Mouse (Mus musculus) intestine, embryonic 16.5 days (tissue): Measurements from ENCODE around the gene Camk1g. TPM values are rescaled to one million over a fixed set of nuclear protein-coding genes. Genes with fewer than 3 reads are reported as not detected.
A peak's percentile ranks its signal among the peaks of the same experiment; 100 is the strongest.

ENCODE experiments used
- ATAC-seq: fragments of 200-750 bp; cut with Nextera tagmentation; 2 replicates; pipeline ENCODE4 v1.8.0; 2017; ENCODE audit warnings: moderate TSS enrichment, moderate library complexity
- H3K27ac ChIP-seq: fragments of 300-500 bp; sonication (generic); 2 replicates; pipeline ENCODE4 v1.5.1; 2014; ENCODE audit warnings: mild to moderate bottlenecking, low read length
- H3K27me3 ChIP-seq: fragments of 300-500 bp; sonication (generic); replicated peaks from 2 replicates; pipeline ENCODE4 v1.6.1; 2014; ENCODE audit warnings: low read length, control low read depth, mixed read lengths; ENCODE audit not compliant: control insufficient read depth, insufficient read depth
- H3K36me3 ChIP-seq: fragments of 300-500 bp; sonication (generic); 2 replicates; pipeline ENCODE4 v1.6.1; 2014; ENCODE audit warnings: low read length, control low read depth; ENCODE audit not compliant: control insufficient read depth, insufficient read depth
- H3K4me1 ChIP-seq: fragments of 300-500 bp; sonication (generic); 2 replicates; pipeline ENCODE4 v1.6.1; 2014; ENCODE audit warnings: low read length, control low read depth, mixed read lengths; ENCODE audit not compliant: control insufficient read depth, insufficient read depth
- H3K4me2 ChIP-seq: fragments of 300-500 bp; sonication (generic); 2 replicates; pipeline ENCODE4 v1.6.1; 2014; ENCODE audit warnings: low read depth, low read length, control low read depth
- H3K4me3 ChIP-seq: fragments of 300-500 bp; sonication (generic); 2 replicates; pipeline ENCODE4 v1.5.1; 2014; ENCODE audit warnings: mild to moderate bottlenecking, low read length
- H3K9ac ChIP-seq: fragments of 300-500 bp; sonication (generic); 2 replicates; pipeline ENCODE4 v1.6.1; 2014; ENCODE audit warnings: low read depth, low read length
- H3K9me3 ChIP-seq: fragments of 300-500 bp; sonication (generic); 2 replicates; pipeline ENCODE4 v1.6.1; 2016; ENCODE audit warnings: low read length, control low read depth; ENCODE audit not compliant: control insufficient read depth
- WGBS: fragments of 180-500 bp; shearing (Covaris S2); extraction: QIAGEN DNeasy Blood & Tissue Kit; methylation state at CpG from one replicate; pipeline ENCODE4 v1.1.7; 2014; 5-methylcytosine and 5-hydroxymethylcytosine counted together
- polyA plus RNA-seq: library from polyadenylated mRNA; unstranded; fragments of >200 nt; fragmentation: Nextera tagmentation; extraction: Ambion mirVana; gene quantifications from 2 replicates; pipeline ENCODE4 v1.2.1, GENCODE M21; 2015

Camk1g gene
- 4.7 and 5.2 TPM in 2 replicates for polyA plus RNA-seq

GRCm38 (mm10) chr1:193370096-193370495, at the start of gene Camk1g:
Camk1g (minus strand) TSS chr1:193370298.
- peak within 1 kb of the TSS; percentile 45 for H3K4me3 ChIP-seq
- no peaks in the 10 kb centered on the region for H3K27me3 ChIP-seq
- peak within 1 kb of the TSS; percentile 38 for H3K9ac ChIP-seq
- 6% methylated on average over 2 of the region's 2 CpGs for WGBS
- no peaks in the 10 kb centered on the region for H3K36me3 ChIP-seq
- no peak within 1 kb of the TSS for H3K27ac ChIP-seq
- peak; percentile 82 for ATAC-seq
- 0 out of 2 replicates have a peak, but pooled peaks cover 6% of the 10 kb centered on the region for H3K4me1 ChIP-seq
- H3K9me3 ChIP-seq, result no peaks in the 10 kb centered on the region
- H3K4me2 ChIP-seq, result peak within 1 kb of the TSS; percentile 50

DNA sequence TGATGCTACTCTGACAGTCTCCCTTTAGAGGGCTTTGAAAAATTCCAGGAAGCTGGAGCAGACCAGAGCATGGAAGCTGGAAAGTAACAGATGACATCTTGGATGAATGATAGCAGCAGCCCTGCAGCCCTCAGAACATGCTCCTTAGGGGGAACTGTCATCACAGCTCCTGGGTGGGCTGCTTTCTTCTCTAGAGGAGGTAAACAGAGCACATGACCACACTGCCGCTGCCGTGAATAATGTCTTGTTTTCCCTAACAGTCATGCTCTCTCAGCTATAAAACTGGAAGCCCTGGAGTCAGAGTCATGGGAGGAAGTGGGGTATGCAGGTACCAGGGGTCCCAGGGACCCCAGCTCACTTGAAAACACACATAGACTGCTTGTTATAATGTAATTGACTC, 49.1 kb upstream of the Camk1g start:
- Histone ChIP-seq H3K9ac (no peak overlapping the region), H3K4me2 (no peak overlapping the region), H3K27ac (peak overlapping the region; percentile 42)

GRCm38 (mm10) chr1:193418656-193419055, 48.6 kb upstream of the Camk1g start:
- 24% methylated on average over 5 of the region's 5 CpGs for WGBS

More for the DNA sequence above, 49.1 kb upstream of the Camk1g start:
- 2% methylated on average over 2 of the region's 2 CpGs for WGBS
- peak; percentile 15 for ATAC-seq
- Histone ChIP-seq H3K4me3 (no peak overlapping the region), H3K27me3 (no peaks in the 10 kb centered on the region; the same call in 1 of the 2 replicates), H3K4me1 (peaks cover 18% of the 10 kb centered on the region), H3K36me3 (no peaks in the 10 kb centered on the region), H3K9me3 (no peaks in the 10 kb centered on the region)

DNA sequence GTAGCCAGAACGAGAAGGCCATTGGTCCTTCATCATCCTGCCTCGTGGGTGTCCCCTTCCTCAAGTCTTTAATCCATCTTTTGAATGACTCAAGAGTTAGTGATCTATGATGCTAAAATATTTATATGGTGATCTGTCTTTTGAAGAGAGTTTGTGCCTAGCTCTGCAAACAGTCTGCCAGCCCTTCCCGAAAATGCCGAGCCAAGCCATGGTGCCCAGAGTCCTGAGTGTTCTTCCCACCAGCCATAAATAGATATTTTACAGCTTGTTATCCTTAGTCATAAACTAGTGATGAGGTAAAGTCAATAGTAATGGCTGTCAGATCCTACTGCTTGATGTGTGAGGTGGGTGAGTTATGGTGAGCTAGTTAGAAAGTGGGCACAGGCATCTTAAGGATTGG, 44.0 kb upstream of the Camk1g start:
- no peak overlapping the region for H3K4me3 ChIP-seq
- ATAC-seq, result no peak
- 69% methylated on average over 4 of the region's 4 CpGs for WGBS
- H3K36me3 ChIP-seq, result no peaks in the 10 kb centered on the region
- H3K4me1 ChIP-seq, result peaks cover 13% of the 10 kb centered on the region
- no peak overlapping the region for H3K9ac ChIP-seq
- H3K4me2 ChIP-seq, result no peak overlapping the region
- no peaks in the 10 kb centered on the region; the same call in 1 of the 2 replicates for H3K27me3 ChIP-seq
- no peaks in the 10 kb centered on the region for H3K9me3 ChIP-seq
- H3K27ac ChIP-seq, result no peak overlapping the region

More at GRCm38 (mm10) chr1:193418656-193419055, 48.6 kb upstream of the Camk1g start:
- Histone ChIP-seq H3K4me3 (no peak overlapping the region), H3K4me2 (no peak overlapping the region), H3K9me3 (no peaks in the 10 kb centered on the region), H3K36me3 (no peaks in the 10 kb centered on the region), H3K27me3 (no peaks in the 10 kb centered on the region; the same call in 1 of the 2 replicates), H3K27ac (0 out of 2 replicates have a peak overlapping the region, but pooled peaks have one; percentile 42), H3K9ac (no peak overlapping the region), H3K4me1 (peaks cover 17% of the 10 kb centered on the region)
- peak; percentile 47 for ATAC-seq

DNA sequence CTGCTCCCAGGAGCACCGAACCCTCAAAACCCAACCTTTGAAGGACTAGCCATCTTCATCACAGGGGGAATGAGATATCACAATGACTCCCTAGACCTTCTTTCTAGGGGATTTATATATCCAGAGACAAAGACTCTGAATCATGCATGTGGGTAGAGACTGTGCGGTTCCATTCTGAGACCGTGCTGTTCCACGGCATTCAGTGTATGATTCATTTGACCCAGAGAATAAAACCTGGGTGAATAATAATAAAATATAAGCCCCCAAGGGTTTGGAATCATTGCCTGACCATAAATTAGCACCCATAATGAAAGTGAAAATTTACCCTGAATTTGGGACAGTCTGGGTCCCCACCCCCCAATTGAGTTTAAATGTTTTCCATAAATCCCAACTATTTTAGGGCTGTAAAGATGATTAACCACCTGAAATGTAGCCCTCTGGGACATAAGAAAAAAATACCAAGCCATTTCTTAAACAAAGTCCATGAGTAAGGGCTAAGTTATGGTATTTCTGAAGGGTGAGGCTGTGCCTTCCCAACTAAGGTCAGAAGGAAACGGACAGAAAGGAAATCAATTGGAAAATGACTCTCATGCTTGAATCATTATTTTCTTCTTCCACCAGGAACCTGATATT, 43.4 kb upstream of the Camk1g start:
- Histone ChIP-seq H3K9ac (no peak overlapping the region), H3K36me3 (no peaks in the 10 kb centered on the region), H3K27ac (no peak overlapping the region), H3K4me3 (no peak overlapping the region), H3K27me3 (no peaks in the 10 kb centered on the region; the same call in 1 of the 2 replicates), H3K4me1 (peaks cover 8% of the 10 kb centered on the region), H3K4me2 (no peak overlapping the region), H3K9me3 (no peaks in the 10 kb centered on the region)
- 86% methylated on average over 5 of the region's 5 CpGs for WGBS
- ATAC-seq, result no peak

GRCm38 (mm10) chr1:193407487-193407886, 37.4 kb upstream of the Camk1g start:
- Histone ChIP-seq H3K27me3 (no peaks in the 10 kb centered on the region), H3K9me3 (no peaks in the 10 kb centered on the region), H3K27ac (no peak overlapping the region), H3K9ac (no peak overlapping the region), H3K36me3 (no peaks in the 10 kb centered on the region), H3K4me1 (no peaks in the 10 kb centered on the region), H3K4me2 (no peak overlapping the region), H3K4me3 (no peak overlapping the region)
- ATAC-seq, result peak; percentile 26; the same call in 1 of the 2 replicates
- WGBS, result 33% methylated on average over 6 of the region's 6 CpGs

DNA sequence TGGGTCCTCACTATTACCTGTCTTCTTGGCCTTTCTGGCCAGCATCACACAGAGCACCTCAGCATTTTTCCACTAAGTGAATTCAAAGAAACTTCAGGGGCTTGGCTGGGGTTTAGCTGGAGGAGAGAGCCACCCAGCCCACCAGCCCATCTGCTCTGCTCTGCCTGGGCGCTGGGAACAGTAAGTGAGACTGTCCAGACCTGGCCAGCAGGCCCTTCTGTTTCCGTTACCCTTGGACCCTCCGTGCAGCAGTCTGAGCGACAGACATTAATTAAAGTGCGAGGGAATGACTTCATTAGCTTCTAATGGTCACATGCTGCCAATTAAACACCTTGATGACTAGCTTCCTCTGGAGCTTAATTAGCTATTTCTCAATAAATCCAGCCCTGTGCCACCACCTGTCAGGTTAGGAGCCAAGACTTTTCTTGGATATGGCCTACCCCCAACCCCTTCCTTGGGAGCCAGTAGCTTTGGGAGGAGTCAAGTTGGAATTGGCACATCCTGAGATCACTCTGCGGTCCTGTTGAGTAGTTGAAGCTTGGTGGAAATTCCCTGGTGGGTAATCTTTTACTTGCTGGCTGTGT, 36.1 kb upstream of the Camk1g start:
- Histone ChIP-seq H3K4me3 (no peak overlapping the region), H3K27me3 (no peaks in the 10 kb centered on the region), H3K36me3 (no peaks in the 10 kb centered on the region), H3K27ac (no peak overlapping the region), H3K9ac (no peak overlapping the region), H3K4me2 (no peak overlapping the region), H3K4me1 (no peaks in the 10 kb centered on the region), H3K9me3 (no peaks in the 10 kb centered on the region)
- WGBS, result 63% methylated on average over 6 of the region's 6 CpGs
- ATAC-seq, result no peak

DNA sequence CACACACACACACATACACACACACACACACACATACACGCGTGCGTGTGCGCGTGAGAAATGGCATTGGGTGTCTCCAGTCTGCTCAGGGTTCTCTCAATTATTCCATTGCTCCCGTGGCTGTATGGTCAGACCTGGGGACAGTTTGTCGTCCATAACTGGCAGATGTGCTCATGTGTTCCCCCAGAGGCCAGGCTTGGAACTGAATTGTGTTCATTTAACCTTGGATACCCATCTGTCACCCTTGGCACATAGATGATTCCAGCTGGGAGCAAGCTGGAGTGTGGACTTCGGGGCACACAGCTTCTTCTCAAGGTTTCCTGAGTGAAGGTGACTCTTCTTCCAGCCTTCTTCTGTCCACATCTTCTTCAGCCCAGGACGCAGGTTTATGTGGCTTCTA, 31.6 kb upstream of the Camk1g start:
- Histone ChIP-seq H3K9me3 (no peaks in the 10 kb centered on the region), H3K9ac (no peak overlapping the region), H3K36me3 (no peaks in the 10 kb centered on the region), H3K27me3 (no peaks in the 10 kb centered on the region), H3K27ac (no peak overlapping the region), H3K4me2 (no peak overlapping the region), H3K4me1 (0 out of 2 replicates have a peak, but pooled peaks cover 2% of the 10 kb centered on the region), H3K4me3 (no peak overlapping the region)
- no peak for ATAC-seq
- WGBS, result 82% methylated on average over 9 of the region's 9 CpGs

GRCm38 (mm10) chr1:193400348-193400747, 30.2 kb upstream of the Camk1g start:
- no peak overlapping the region for H3K4me2 ChIP-seq
- no peaks in the 10 kb centered on the region for H3K27me3 ChIP-seq
- no peak overlapping the region for H3K27ac ChIP-seq
- H3K4me3 ChIP-seq, result no peak overlapping the region
- ATAC-seq, result no peak
- 0 out of 2 replicates have a peak, but pooled peaks cover 2% of the 10 kb centered on the region for H3K4me1 ChIP-seq
- WGBS, result 86% methylated on average over 1 of the region's 1 CpGs
- H3K36me3 ChIP-seq, result no peaks in the 10 kb centered on the region
- no peak overlapping the region for H3K9ac ChIP-seq
- H3K9me3 ChIP-seq, result no peaks in the 10 kb centered on the region
